Mouse (Mus musculus): ENCODE measurements around the gene Galntl6. TPM values are rescaled to one million over a fixed set of nuclear protein-coding genes. Genes with fewer than 3 reads are reported as not detected.

Gene Galntl6
- 0.02 and 0.03 TPM in 2 replicates for polyA plus RNA-seq (2015; fragmentation: Nextera tagmentation; extraction: Ambion mirVana)

DNA sequence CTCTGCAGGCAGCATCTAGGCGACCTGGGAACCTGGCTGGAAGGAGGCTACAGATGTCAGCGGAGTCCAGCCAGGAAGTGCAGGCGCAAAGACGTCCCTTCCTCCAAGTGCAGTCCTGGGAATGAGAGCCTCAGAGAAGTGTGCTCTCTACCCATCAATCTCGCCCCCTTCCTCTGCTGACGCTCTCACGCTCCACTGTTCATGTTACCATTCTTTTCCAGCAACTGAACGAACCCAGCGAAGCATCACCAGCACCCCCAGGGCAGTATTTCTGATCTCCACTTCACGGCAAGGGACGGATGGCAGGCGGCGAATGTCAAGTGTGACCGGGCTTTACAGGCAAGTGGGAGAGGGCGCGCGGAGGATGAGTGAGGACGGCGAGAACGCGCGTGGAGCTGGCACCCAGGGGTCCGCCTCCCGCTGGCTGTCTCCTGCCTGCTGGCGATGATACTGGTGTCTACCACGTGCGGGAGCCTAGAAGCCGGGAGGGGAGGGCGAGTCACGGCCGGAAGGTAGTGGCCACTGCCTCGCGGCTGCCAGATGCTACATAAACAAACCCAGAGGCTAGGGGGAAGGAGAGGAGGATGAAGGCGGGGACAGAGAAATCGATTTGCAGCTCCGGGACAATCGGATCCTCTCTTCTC, at the start of gene Galntl6:
Gene Galntl6 (minus strand): TSS at position 445 of the 644 bp plus-strand sequence.
- H3K9ac ChIP-seq: no peak within 1 kb of the TSS
- ATAC-seq (ENCODE audit: low read depth) (no peak), DNase-seq (no peak)
- 2% methylated on average over 37 of the region's 37 CpGs for WGBS (ENCODE audit: insufficient replicate concordance)
- H3K4me3 ChIP-seq (replicated peaks): peak within 1 kb of the TSS; percentile 39
- no peak within 1 kb of the TSS for H3K27ac ChIP-seq
- H3K27me3 ChIP-seq: peaks cover 26% of the 10 kb centered on the region
- no peaks in the 10 kb centered on the region for H3K4me1 ChIP-seq (replicated peaks)
- peak within 1 kb of the TSS; percentile 61 for H3K4me2 ChIP-seq
- no peaks in the 10 kb centered on the region for H3K9me3 ChIP-seq (replicated peaks)
- no peaks in the 10 kb centered on the region for H3K36me3 ChIP-seq

DNA sequence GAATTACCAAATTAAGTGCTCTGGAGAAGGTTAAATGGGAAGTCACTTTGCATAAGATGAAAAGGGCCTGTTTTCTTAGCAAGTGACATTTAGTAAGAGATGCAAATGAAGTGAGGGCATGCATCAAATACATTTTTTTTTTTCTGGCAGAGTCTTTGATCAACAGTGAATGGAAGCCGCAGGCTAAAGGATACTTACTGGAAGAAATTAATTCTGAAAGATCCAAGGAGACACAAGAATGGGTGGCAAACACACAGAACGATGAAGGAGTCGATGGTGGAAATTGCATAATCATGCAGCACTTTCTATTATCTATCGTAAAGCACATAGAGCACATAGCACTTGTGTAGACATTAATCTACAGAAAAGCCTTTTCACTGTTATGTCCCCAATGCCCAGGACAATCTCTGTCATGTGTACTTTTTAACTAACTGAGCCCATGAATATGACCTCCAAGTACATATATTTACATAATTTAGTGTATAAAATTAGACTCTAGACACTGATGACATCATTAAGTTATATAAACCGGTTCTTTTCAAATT, 44.8 kb upstream of the Galntl6 start:
- WGBS (ENCODE audit: insufficient replicate concordance): 67% methylated on average over 5 of the region's 5 CpGs
- DNase-seq: no peak
- H3K27me3 ChIP-seq: no peaks in the 10 kb centered on the region

DNA sequence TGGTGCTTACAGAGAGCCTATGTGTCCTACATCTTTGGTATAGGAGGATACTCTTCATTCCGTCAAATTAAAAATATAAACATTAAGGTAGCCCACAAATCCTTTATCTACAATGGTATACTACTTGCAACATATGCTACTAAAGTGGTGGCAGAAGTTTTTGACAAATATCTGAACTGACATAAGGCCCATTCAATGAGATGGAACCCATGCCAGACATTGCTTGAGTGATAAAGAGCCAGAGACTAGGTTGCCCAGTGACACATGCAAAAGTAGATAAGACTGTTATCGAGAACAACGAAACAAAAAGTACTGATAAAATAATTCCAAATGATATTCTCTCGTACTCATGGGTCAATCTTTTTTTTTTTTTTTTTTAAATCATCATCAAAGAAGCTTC, 31.3 kb upstream of the Galntl6 start:
- H3K4me1 ChIP-seq (replicated peaks): no peaks in the 10 kb centered on the region
- H3K9me3 ChIP-seq (replicated peaks): no peaks in the 10 kb centered on the region
- WGBS (ENCODE audit: insufficient replicate concordance): 64% methylated on average over 4 of the region's 4 CpGs
- no peak overlapping the region for H3K4me2 ChIP-seq
- H3K27ac ChIP-seq: no peak overlapping the region
- no peak overlapping the region for H3K9ac ChIP-seq
- H3K36me3 ChIP-seq: no peaks in the 10 kb centered on the region
- no peak overlapping the region for H3K4me3 ChIP-seq (replicated peaks)
- no peaks in the 10 kb centered on the region for H3K27me3 ChIP-seq
- ATAC-seq (ENCODE audit: low read depth) (no peak), DNase-seq (no peak)

More for the DNA sequence above, 44.8 kb upstream of the Galntl6 start:
- H3K27ac ChIP-seq: no peak overlapping the region
- ATAC-seq (ENCODE audit: low read depth): no peak
- no peak overlapping the region for H3K4me2 ChIP-seq
- no peaks in the 10 kb centered on the region for H3K36me3 ChIP-seq
- no peaks in the 10 kb centered on the region for H3K9me3 ChIP-seq (replicated peaks)
- no peak overlapping the region for H3K4me3 ChIP-seq (replicated peaks)
- no peak overlapping the region for H3K9ac ChIP-seq
- no peaks in the 10 kb centered on the region for H3K4me1 ChIP-seq (replicated peaks)

DNA sequence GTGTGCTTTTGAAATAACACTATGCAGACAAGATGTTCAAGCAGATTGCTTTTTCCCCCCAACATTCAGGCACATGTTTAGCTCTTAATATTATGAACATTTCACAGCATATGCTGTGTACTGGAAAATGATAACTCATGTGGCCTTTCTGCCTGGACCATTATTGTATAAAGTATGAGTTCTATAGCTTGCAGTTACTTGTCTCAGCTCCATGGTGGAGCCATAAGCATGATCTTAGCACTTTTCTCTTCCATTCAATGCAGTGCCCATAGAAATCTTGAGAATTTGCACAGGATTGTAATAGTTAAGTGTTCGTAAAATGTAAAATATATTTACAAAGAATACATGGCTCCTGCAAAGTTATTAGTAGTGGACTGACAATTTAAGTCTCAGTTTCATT, 18.6 kb upstream of the Galntl6 start:
- Histone ChIP-seq H3K36me3 (no peaks in the 10 kb centered on the region), H3K27me3 (no peaks in the 10 kb centered on the region), H3K4me2 (no peak overlapping the region), H3K27ac (no peak overlapping the region), H3K4me3 (replicated peaks) (no peak overlapping the region), H3K9me3 (replicated peaks) (no peaks in the 10 kb centered on the region), H3K4me1 (replicated peaks) (no peaks in the 10 kb centered on the region), H3K9ac (no peak overlapping the region)
- no peak for DNase-seq
- ATAC-seq (ENCODE audit: low read depth): no peak
- WGBS (ENCODE audit: insufficient replicate concordance): 48% methylated on average over 1 of the region's 1 CpGs

DNA sequence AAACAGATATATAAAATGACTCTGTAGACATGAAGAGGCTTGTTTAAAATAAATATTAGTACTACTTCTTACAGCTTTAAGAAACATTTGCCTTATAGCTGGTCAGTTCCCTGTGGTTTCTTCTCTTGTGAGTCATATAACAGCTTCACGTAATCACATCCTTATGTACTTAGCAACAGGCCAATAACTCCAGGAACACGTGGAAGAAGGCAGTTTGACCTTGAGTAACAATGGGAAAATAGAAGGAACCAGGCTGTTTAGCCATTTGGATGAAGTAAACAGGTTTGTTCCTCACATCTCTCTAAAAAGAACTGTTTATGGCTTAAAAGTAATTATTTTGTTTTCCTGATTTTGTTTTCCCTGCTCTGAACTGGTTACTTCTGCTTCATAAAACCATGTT, 2.7 kb upstream of the Galntl6 start:
- H3K27me3 ChIP-seq: peaks cover 26% of the 10 kb centered on the region
- no peak overlapping the region for H3K4me2 ChIP-seq
- no peaks in the 10 kb centered on the region for H3K9me3 ChIP-seq (replicated peaks)
- H3K4me3 ChIP-seq (replicated peaks): no peak overlapping the region
- DNase-seq (no peak), ATAC-seq (ENCODE audit: low read depth) (no peak)
- H3K9ac ChIP-seq: no peak overlapping the region
- WGBS (ENCODE audit: insufficient replicate concordance): 46% methylated on average over 2 of the region's 2 CpGs
- H3K27ac ChIP-seq: no peak overlapping the region
- no peaks in the 10 kb centered on the region for H3K4me1 ChIP-seq (replicated peaks)
- H3K36me3 ChIP-seq: no peaks in the 10 kb centered on the region

DNA sequence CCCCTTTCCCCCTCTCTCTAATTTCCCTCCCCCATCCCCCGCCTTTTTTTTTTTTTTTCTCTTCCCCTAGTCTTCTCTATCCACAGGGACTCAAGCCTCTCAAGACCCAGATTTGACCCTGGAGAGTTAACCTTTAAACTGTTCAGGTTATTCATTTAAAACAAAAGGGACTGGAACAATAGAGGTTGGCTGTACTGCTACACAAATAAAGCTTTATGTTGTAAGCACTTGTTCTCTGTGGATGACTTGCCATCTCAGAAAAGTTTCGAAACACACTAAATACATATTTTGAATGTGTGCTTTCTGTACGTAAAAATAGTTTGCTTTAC, 1.2 kb upstream of the Galntl6 start:
- H3K4me1 ChIP-seq (replicated peaks): no peaks in the 10 kb centered on the region
- H3K4me2 ChIP-seq: no peak overlapping the region
- H3K36me3 ChIP-seq: no peaks in the 10 kb centered on the region
- no peaks in the 10 kb centered on the region for H3K9me3 ChIP-seq (replicated peaks)
- H3K27me3 ChIP-seq: peaks cover 26% of the 10 kb centered on the region
- WGBS (ENCODE audit: insufficient replicate concordance): 64% methylated on average over 2 of the region's 3 CpGs
- no peak overlapping the region for H3K9ac ChIP-seq
- H3K27ac ChIP-seq: no peak overlapping the region
- ATAC-seq (ENCODE audit: low read depth): no peak
- no peak for DNase-seq
- no peak overlapping the region for H3K4me3 ChIP-seq (replicated peaks)

DNA sequence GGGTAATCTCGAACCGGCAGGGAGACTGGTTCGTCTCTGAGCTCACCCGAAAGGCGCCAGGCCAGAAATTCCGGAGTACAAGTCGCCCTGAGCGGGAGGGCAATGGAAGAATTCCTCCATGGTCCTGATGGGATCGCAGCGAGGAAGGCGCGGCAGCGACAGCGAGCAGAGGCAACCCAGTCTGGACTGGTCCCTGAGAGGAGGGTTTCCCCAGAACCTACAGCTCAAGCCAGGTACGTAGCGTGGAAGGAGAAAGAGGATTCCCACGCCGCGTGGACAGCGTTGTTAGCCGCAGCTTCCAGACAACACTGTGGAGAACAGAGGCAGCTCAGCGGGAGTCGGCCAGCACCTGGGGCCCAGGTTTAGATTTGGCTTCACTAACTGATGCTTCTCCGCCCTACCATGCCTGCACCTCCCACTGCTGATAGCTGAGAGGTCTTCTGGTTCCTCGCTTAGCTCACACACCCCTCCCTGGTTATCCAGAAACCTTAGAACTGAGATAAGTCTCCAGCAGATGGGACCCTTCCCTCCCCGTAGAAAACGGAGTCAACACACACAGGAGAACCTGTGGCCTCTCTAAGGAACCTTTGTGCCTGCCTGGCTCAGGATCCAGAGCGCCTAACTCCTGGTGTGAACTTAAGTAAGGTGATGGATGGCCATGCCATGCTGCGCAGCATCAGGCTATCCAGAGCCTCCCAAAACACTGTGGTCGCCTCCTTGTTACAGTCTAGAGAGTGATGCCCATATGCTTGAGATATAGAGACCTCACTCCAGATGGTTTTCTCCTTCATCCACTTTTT, 600 bp upstream of the Galntl6 start:
- ATAC-seq (ENCODE audit: low read depth): no peak
- 5% methylated on average over 30 of the region's 30 CpGs for WGBS (ENCODE audit: insufficient replicate concordance)
- H3K36me3 ChIP-seq: no peaks in the 10 kb centered on the region
- peaks cover 26% of the 10 kb centered on the region for H3K27me3 ChIP-seq
- H3K4me1 ChIP-seq (replicated peaks): no peaks in the 10 kb centered on the region
- H3K4me3 ChIP-seq (replicated peaks): peak overlapping the region; percentile 39
- H3K9me3 ChIP-seq (replicated peaks): no peaks in the 10 kb centered on the region
- no peak overlapping the region for H3K27ac ChIP-seq
- no peak overlapping the region for H3K9ac ChIP-seq
- H3K4me2 ChIP-seq: peak overlapping the region; percentile 61
- DNase-seq: no peak

DNA sequence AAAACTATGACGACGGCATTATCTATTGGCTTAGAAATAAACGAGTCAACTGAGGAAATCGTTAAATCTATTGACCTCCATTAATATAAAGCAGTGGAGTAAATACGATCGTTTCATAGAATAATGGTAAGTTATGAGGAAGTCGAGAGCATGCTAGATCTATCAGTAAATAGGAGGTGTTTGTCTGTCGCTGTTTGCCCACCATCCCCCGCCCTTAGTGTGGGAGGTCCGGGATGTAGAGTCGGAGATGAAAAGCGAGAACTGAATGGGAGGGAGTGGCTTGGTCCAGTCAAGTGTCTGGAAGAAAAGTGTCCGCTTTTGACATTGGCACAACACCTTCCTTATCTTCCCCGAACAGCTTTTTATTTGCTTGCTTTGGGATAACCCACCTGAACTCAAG, 763 bp downstream of the Galntl6 start, which contains the start of gene BC030500:
Gene BC030500 (plus strand): TSS at position 79 of the 400 bp plus-strand sequence.
- H3K4me2 ChIP-seq: peak within 1 kb of the TSS; percentile 61
- H3K9me3 ChIP-seq (replicated peaks): no peaks in the 10 kb centered on the region
- no peak within 1 kb of the TSS for H3K27ac ChIP-seq
- DNase-seq (no peak), ATAC-seq (ENCODE audit: low read depth) (no peak)
- no peaks in the 10 kb centered on the region for H3K36me3 ChIP-seq
- peak within 1 kb of the TSS; percentile 39 for H3K4me3 ChIP-seq (replicated peaks)
- H3K9ac ChIP-seq: no peak within 1 kb of the TSS
- 12% methylated on average over 14 of the region's 14 CpGs for WGBS (ENCODE audit: insufficient replicate concordance)
- no peaks in the 10 kb centered on the region for H3K4me1 ChIP-seq (replicated peaks)
- peaks cover 26% of the 10 kb centered on the region for H3K27me3 ChIP-seq

DNA sequence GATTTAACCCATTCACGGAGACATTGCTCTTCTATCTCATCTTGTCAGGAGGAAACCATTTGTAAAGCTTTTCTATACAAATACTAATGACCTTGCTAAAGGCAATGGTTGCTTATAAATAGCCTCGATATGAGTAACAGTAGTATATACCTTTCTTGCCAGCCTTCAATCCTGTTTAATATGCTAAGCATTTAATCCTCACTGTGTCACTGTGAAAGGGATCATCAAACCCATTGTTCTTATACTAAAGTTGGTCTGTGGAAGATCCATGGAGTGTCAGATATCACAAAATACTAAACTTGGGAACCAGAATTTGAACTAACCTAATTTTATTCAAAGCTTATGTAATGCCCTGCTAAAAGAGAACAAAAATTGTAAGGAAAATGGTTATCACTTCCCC, 8.0 kb downstream of the Galntl6 start:
- Histone ChIP-seq H3K27me3 (no peaks in the 10 kb centered on the region), H3K4me1 (replicated peaks) (no peaks in the 10 kb centered on the region), H3K9me3 (replicated peaks) (no peaks in the 10 kb centered on the region), H3K9ac (no peak overlapping the region), H3K27ac (no peak overlapping the region), H3K36me3 (no peaks in the 10 kb centered on the region), H3K4me3 (replicated peaks) (no peak overlapping the region), H3K4me2 (no peak overlapping the region)
- no peak for DNase-seq
- no peak for ATAC-seq (ENCODE audit: low read depth)
- WGBS (ENCODE audit: insufficient replicate concordance): 29% methylated on average over 2 of the region's 2 CpGs

DNA sequence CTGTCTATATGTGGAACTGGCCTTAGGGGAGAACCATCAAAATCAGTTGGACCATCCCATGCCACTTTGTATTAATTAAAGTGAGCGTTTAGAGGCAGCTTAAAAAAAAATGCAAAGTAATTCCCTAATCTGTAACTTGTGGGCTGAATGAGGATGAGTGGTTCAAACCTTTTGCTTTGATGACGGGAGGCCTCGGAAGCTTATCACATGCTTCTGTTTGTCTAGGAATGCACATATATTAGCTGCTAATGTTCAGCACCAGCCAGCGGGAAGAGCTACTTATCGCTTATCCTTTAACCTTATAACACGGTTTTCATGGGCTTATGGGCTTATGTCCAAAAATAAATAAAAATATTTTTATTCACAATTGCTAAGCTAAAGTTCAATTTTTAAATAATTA, 16.5 kb downstream of the Galntl6 start:
- Histone ChIP-seq H3K27me3 (no peaks in the 10 kb centered on the region), H3K4me2 (no peak overlapping the region), H3K9ac (no peak overlapping the region), H3K4me1 (replicated peaks) (no peaks in the 10 kb centered on the region), H3K9me3 (replicated peaks) (no peaks in the 10 kb centered on the region), H3K36me3 (no peaks in the 10 kb centered on the region), H3K27ac (no peak overlapping the region), H3K4me3 (replicated peaks) (no peak overlapping the region)
- DNase-seq (no peak), ATAC-seq (ENCODE audit: low read depth) (no peak)
- 70% methylated on average over 6 of the region's 6 CpGs for WGBS (ENCODE audit: insufficient replicate concordance)

DNA sequence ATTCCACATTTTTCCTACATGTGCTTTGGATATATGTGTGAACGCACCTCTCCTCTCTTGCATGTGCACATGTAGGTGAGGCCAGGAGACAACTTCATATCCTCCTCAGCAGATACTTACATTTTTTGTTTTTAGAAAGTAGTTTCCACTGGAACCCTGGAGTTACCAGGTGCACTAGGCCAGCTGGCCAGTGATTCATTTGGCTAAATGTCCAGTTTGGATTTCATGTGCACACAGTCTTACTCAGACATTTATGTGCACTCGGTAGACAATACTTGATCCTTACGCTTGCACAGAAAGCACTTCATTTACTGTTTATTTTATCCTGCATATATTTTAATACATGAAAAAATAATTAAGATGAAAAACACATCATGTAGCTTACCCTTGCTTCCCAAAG, 21.8 kb downstream of the Galntl6 start:
- H3K4me3 ChIP-seq (replicated peaks): no peak overlapping the region
- H3K4me1 ChIP-seq (replicated peaks): no peaks in the 10 kb centered on the region
- DNase-seq (no peak), ATAC-seq (ENCODE audit: low read depth) (no peak)
- no peak overlapping the region for H3K4me2 ChIP-seq
- H3K9me3 ChIP-seq (replicated peaks): no peaks in the 10 kb centered on the region
- H3K9ac ChIP-seq: no peak overlapping the region
- H3K27me3 ChIP-seq: no peaks in the 10 kb centered on the region
- WGBS (ENCODE audit: insufficient replicate concordance): 78% methylated on average over 3 of the region's 3 CpGs
- no peak overlapping the region for H3K27ac ChIP-seq
- no peaks in the 10 kb centered on the region for H3K36me3 ChIP-seq
